Mouse (Mus musculus) MEL (cell line): ENCODE results near the gene Ints5. TPM values are rescaled to one million over a fixed set of nuclear protein-coding genes. Genes with fewer than 3 reads are reported as not detected.
"Not testable (repeated sequence)": the region's sequence is repeated elsewhere in the genome, so short reads cannot be mapped to it uniquely, and the experiment has no call there.

Source experiments
- DNase-seq: peaks from one replicate; pipeline ENCODE4 v3.0.0; 2011; ENCODE audit warnings: low read depth, low spot score
- H3K27ac ChIP-seq: 2 replicates; pipeline ENCODE4 v1.5.1; 2012; ENCODE audit warnings: low read depth, mild to moderate bottlenecking, control low read depth, low read length, moderate library complexity; ENCODE audit not compliant: control insufficient read depth
- H3K27me3 ChIP-seq, 2 experiments: fragments of 150-350 bp in 1 of 2; sonication (generic) in 1 of 2; 2 replicates each; pipeline ENCODE4 v1.6.1; 2012; ENCODE audit warnings: low read length in 2 of 2, mild to moderate bottlenecking in 2 of 2, improper control_type of control experiment in 1 of 2, moderate library complexity in 1 of 2; ENCODE audit not compliant: insufficient read depth in 2 of 2, control insufficient read depth in 1 of 2
- H3K36me3 ChIP-seq, 2 experiments: 2 replicates each; pipeline ENCODE4 v1.6.1; 2012 to 2014; ENCODE audit warnings: low read length in 2 of 2, improper control_type of control experiment in 1 of 2, inconsistent platforms in 1 of 2, mild to moderate bottlenecking in 1 of 2; ENCODE audit not compliant: insufficient read depth in 2 of 2, control insufficient read depth in 1 of 2
- H3K4me1 ChIP-seq, 2 experiments: fragments of 150-350 bp in 1 of 2; sonication (generic) in 1 of 2; 2 replicates each; pipeline ENCODE4 v1.6.1; 2012; ENCODE audit warnings: low read length in 2 of 2, improper control_type of control experiment in 1 of 2, mild to moderate bottlenecking in 1 of 2; ENCODE audit not compliant: insufficient read depth in 2 of 2, control insufficient read depth in 1 of 2
- H3K4me3 ChIP-seq, 2 experiments: fragments of 150-350 bp in 1 of 2; sonication (generic) in 1 of 2; 2 replicates each; pipeline ENCODE4 v1.5.1; 2012; ENCODE audit warnings: low read depth in 2 of 2, low read length in 2 of 2, mild to moderate bottlenecking in 2 of 2, moderate library complexity in 2 of 2, control low read depth in 1 of 2, improper control_type of control experiment in 1 of 2; ENCODE audit not compliant: control insufficient read depth in 1 of 2, insufficient read depth in 1 of 2
- H3K79me2 ChIP-seq: 2 replicates; pipeline ENCODE4 v1.6.1; 2012; ENCODE audit warnings: mild to moderate bottlenecking, low read length, moderate library complexity; ENCODE audit not compliant: control insufficient read depth, poor library complexity, insufficient read depth
- H3K9ac ChIP-seq: 2 replicates; pipeline ENCODE4 v1.6.1; 2012; ENCODE audit warnings: low read depth, mild to moderate bottlenecking, control low read depth, low read length, moderate library complexity; ENCODE audit not compliant: control insufficient read depth, poor library complexity, severe bottlenecking
- H3K9me3 ChIP-seq: fragments of 150-350 bp; sonication (generic); replicated peaks from 2 replicates; pipeline ENCODE4 v1.6.1; 2012; ENCODE audit warnings: mild to moderate bottlenecking, low read length, improper control_type of control experiment, moderate library complexity; ENCODE audit not compliant: insufficient read depth
- CTCF ChIP-seq, 3 experiments: IDR thresholded peaks in 2 of 3; conservative IDR thresholded peaks in 1 of 3; 2 replicates each; pipeline ENCODE4 v1.5.1; 2011 to 2012; ENCODE audit warnings: low read length in 3 of 3, low read depth in 2 of 3, mild to moderate bottlenecking in 2 of 3, improper control_type of control experiment in 1 of 3, inconsistent platforms in 1 of 3, mixed read lengths in 1 of 3, moderate library complexity in 1 of 3; ENCODE audit not compliant: control insufficient read depth in 1 of 3, insufficient read depth in 1 of 3, poor library complexity in 1 of 3, severe bottlenecking in 1 of 3
- ELF1 ChIP-seq: IDR thresholded peaks from 2 replicates; pipeline ENCODE4 v1.6.1; 2014; ENCODE audit warnings: low read depth, mild to moderate bottlenecking, inconsistent platforms, low read length, improper control_type of control experiment, moderate library complexity
- ETS1 ChIP-seq: IDR thresholded peaks from 2 replicates; pipeline ENCODE4 v1.6.1; 2012; ENCODE audit warnings: low read depth, mild to moderate bottlenecking, inconsistent platforms, low read length, improper control_type of control experiment, moderate library complexity
- HCFC1 ChIP-seq: IDR thresholded peaks from 2 replicates; pipeline ENCODE4 v1.6.1; 2012; ENCODE audit warnings: low read depth, mild to moderate bottlenecking, inconsistent platforms, low read length, improper control_type of control experiment, moderate library complexity
- JUND ChIP-seq: IDR thresholded peaks from 2 replicates; pipeline ENCODE4 v1.6.1; 2011; ENCODE audit warnings: low read depth, mild to moderate bottlenecking, improper control_type of control experiment, low read length
- MXI1 ChIP-seq: IDR thresholded peaks from 2 replicates; pipeline ENCODE4 v1.6.1; 2011; ENCODE audit warnings: mild to moderate bottlenecking, low read depth, low read length, improper control_type of control experiment
- MYB ChIP-seq: IDR thresholded peaks from 2 replicates; pipeline ENCODE4 v1.6.1; 2011; ENCODE audit warnings: mild to moderate bottlenecking, low read depth, low read length, improper control_type of control experiment
- MYC ChIP-seq: IDR thresholded peaks from 2 replicates; pipeline ENCODE4 v1.6.1; 2011; ENCODE audit warnings: low read depth, mild to moderate bottlenecking, low read length, improper control_type of control experiment, moderate library complexity
- NELFE ChIP-seq: IDR thresholded peaks from 2 replicates; pipeline ENCODE4 v1.6.1; 2011; ENCODE audit warnings: low read depth, low read length, improper control_type of control experiment
- NRF1 ChIP-seq: IDR thresholded peaks from 2 replicates; pipeline ENCODE4 v1.6.1; 2014; ENCODE audit warnings: low read depth, mild to moderate bottlenecking, inconsistent platforms, low read length, improper control_type of control experiment, moderate library complexity; ENCODE audit not compliant: poor library complexity, insufficient read depth, severe bottlenecking
- POLR2A ChIP-seq, 2 experiments: IDR thresholded peaks; 2 replicates each; pipeline ENCODE4 v1.6.1; 2011 to 2012; ENCODE audit warnings: low read length in 2 of 2, mild to moderate bottlenecking in 2 of 2, control low read depth in 1 of 2, improper control_type of control experiment in 1 of 2, low read depth in 1 of 2, moderate library complexity in 1 of 2; ENCODE audit not compliant: control insufficient read depth in 1 of 2, insufficient read depth in 1 of 2, poor library complexity in 1 of 2
- RCOR1 ChIP-seq: IDR thresholded peaks from 2 replicates; pipeline ENCODE4 v1.6.1; 2012; ENCODE audit warnings: low read depth, mild to moderate bottlenecking, inconsistent platforms, low read length, improper control_type of control experiment
- SMC3 ChIP-seq: IDR thresholded peaks from 2 replicates; pipeline ENCODE4 v1.6.1; 2011; ENCODE audit warnings: low read depth, low read length, improper control_type of control experiment
- TAL1 ChIP-seq: IDR thresholded peaks from 2 replicates; pipeline ENCODE4 v1.6.1; 2012; ENCODE audit warnings: mild to moderate bottlenecking, inconsistent platforms, low read length, moderate library complexity, mixed read lengths
- ZC3H11A ChIP-seq: IDR thresholded peaks from 2 replicates; pipeline ENCODE4 v1.6.1; 2012; ENCODE audit warnings: low read depth, mild to moderate bottlenecking, inconsistent platforms, low read length, improper control_type of control experiment
- ZKSCAN1 ChIP-seq: IDR thresholded peaks from 2 replicates; pipeline ENCODE4 v1.6.1; 2012; ENCODE audit warnings: low read depth, mild to moderate bottlenecking, inconsistent platforms, low read length, improper control_type of control experiment, moderate library complexity
- ZNF384 ChIP-seq: IDR thresholded peaks from 2 replicates; pipeline ENCODE4 v1.6.1; 2012; ENCODE audit warnings: low read depth, mild to moderate bottlenecking, inconsistent platforms, low read length, improper control_type of control experiment
- polyA plus RNA-seq, 2 experiments: library from polyadenylated mRNA; stranded (reverse) in 1 of 2; unstranded in 1 of 2; fragments of >175 nt in 1 of 2; fragments of >200 nt in 1 of 2; gene quantifications; 2 replicates each; pipeline versions ENCODE4 v1.2.1 to v1.2.4; 2012; ENCODE audit warnings: low replicate concordance in 2 of 2, low read depth in 1 of 2; ENCODE audit not compliant: insufficient read length in 2 of 2, insufficient read depth in 1 of 2, missing spikeins in 1 of 2
- total RNA-seq: library from RNA; depleted of rRNA; stranded (reverse); fragments of 300-350 nt; gene quantifications from 2 replicates; pipeline ENCODE4 v1.2.3, GENCODE M21; 2012

Gene Ints5
- total and polyA plus RNA-seq, 3 experiments: 43.9 to 51.5 TPM; not detected in 1

GRCm38 (mm10) chr19:8864265-8864664, 28.5 kb upstream of the Ints5 start:
- no peak for DNase-seq
- H3K9me3 ChIP-seq: no peaks in the 10 kb centered on the region
- no peak for TF ChIP-seq MYC
- 0 out of 6 replicates have a peak, but pooled peaks of 1 of the 3 experiments have one; percentile 4 for TF ChIP-seq CTCF (IDR thresholded peaks at IDR 0.05 in 2 of 3, conservative IDR thresholded peaks at IDR 0.05 in 1 of 3; ENCODE audit: control insufficient read depth in 1 of 3, insufficient read depth in 1 of 3, low read depth in 2 of 3, low read length in 3 of 3, poor library complexity in 1 of 3, severe bottlenecking in 1 of 3)
- H3K27ac ChIP-seq: no peak overlapping the region
- H3K9ac ChIP-seq: no peak overlapping the region
- H3K4me1 ChIP-seq: no peaks in the 10 kb centered on the region
- H3K79me2 ChIP-seq: no peaks in the 10 kb centered on the region
- H3K4me3 ChIP-seq: no peak overlapping the region
- no peaks in the 10 kb centered on the region for H3K36me3 ChIP-seq
- no peaks in the 10 kb centered on the region for H3K27me3 ChIP-seq

- Histone ChIP-seq H3K4me3 (peak overlapping the region; percentile 69 to 94), H3K4me1 (peaks cover 10 to 21% of the 10 kb centered on the region in 2 experiments; a peak in 3 of 4 replicates), H3K27ac (peak overlapping the region; percentile 74; the same call in 1 of the 2 replicates), H3K36me3 (peaks cover 8 to 26% of the 10 kb centered on the region in 2 experiments), H3K79me2 (peaks cover 15% of the 10 kb centered on the region), H3K9ac (peak overlapping the region; percentile 82)
- not testable (repeated sequence) for H3K27me3 ChIP-seq, DNase-seq, H3K9me3 ChIP-seq
- TF ChIP-seq ZNF384: peak; percentile 50
These were observed 22.4 kb upstream of the Ints5 start for GRCm38 (mm10) chr19:8870381-8870780.

GRCm38 (mm10) chr19:8870838-8871237, 22.0 kb upstream of the Ints5 start:
- Histone ChIP-seq H3K9me3 (no peaks in the 10 kb centered on the region), H3K9ac (peak overlapping the region; percentile 82), H3K27ac (peak overlapping the region; percentile 74), H3K79me2 (peaks cover 15% of the 10 kb centered on the region), H3K27me3 (no peaks in the 10 kb centered on the region), H3K4me3 (peak overlapping the region; percentile 69 to 94), H3K36me3 (peaks cover 8 to 26% of the 10 kb centered on the region in 2 experiments), H3K4me1 (peaks cover 10 to 21% of the 10 kb centered on the region in 2 experiments; a peak in 3 of 4 replicates)
- TF ChIP-seq MYB (no peak), POLR2A (IDR thresholded peaks at IDR 0.05; ENCODE audit: control insufficient read depth in 1 of 2, insufficient read depth in 1 of 2, low read depth in 1 of 2, low read length in 2 of 2, poor library complexity in 1 of 2) (no peak), MXI1 (no peak), ZKSCAN1 (no peak), CTCF (IDR thresholded peaks at IDR 0.05 in 2 of 3, conservative IDR thresholded peaks at IDR 0.05 in 1 of 3; ENCODE audit: control insufficient read depth in 1 of 3, insufficient read depth in 1 of 3, low read depth in 2 of 3, low read length in 3 of 3, poor library complexity in 1 of 3, severe bottlenecking in 1 of 3) (no peak), HCFC1 (no peak), NRF1 (no peak), ZC3H11A (no peak), ETS1 (no peak), TAL1 (no peak), NELFE (no peak), ELF1 (no peak), SMC3 (no peak), RCOR1 (no peak), JUND (no peak)
- no peak for DNase-seq
